Mouse (Mus musculus): ENCODE results near the gene Egfl6. TPM values are rescaled to one million over a fixed set of nuclear protein-coding genes. Genes with fewer than 3 reads are reported as not detected.

The Egfl6 gene
- total and polyA plus RNA-seq, 3 experiments = 0.04 TPM; not detected in 2

- Histone ChIP-seq H3K4me3 (replicated peaks in 1 of 3; ENCODE audit: low read depth in 2 of 3, low read length in 2 of 3, poor library complexity in 1 of 3) (no peak overlapping the region), H3K4me2 (ENCODE audit: insufficient read depth, low read depth, poor library complexity, severe bottlenecking) (no peak overlapping the region), H3K4me1 (ENCODE audit: control insufficient read depth in 1 of 2, insufficient read depth in 2 of 2) (peaks cover 12 to 37% of the 10 kb centered on the region in 2 experiments), H3K9ac (ENCODE audit: insufficient read depth, low read depth) (no peak overlapping the region), H3K79me2 (replicated peaks; ENCODE audit: control insufficient read depth, extremely low read depth, insufficient read depth, poor library complexity, severe bottlenecking) (no peaks in the 10 kb centered on the region), H3K27ac (ENCODE audit: insufficient read depth, low read depth) (no peak overlapping the region), H3K27me3 (replicated peaks) (no peaks in the 10 kb centered on the region), H3K9me3 (replicated peaks; ENCODE audit: low read length) (no peaks in the 10 kb centered on the region), H3K36me3 (replicated peaks in 1 of 2; ENCODE audit: control insufficient read depth in 1 of 2, insufficient read depth in 1 of 2, low read length in 1 of 2) (no peaks in the 10 kb centered on the region)
- in situ Hi-C loops (cut with MboI; ENCODE audit: low pct_ligation_motif_present, low pct_unique_long_range_greater_than_20kb, low sequenced_read_pairs) = no loop called here
- no peak for DNase-seq (ENCODE audit: extremely low read depth)
- dilution Hi-C loops (cut with MboI; ENCODE audit: extremely low pct_ligation_motif_present, extremely low pct_unique_long_range_greater_than_20kb, low sequenced_read_pairs) = no loop called here
- TF ChIP-seq SIN3A (IDR thresholded peaks at IDR 0.05; ENCODE audit: low read length) = no peak
- no peak for TF ChIP-seq EP300 (IDR thresholded peaks at IDR 0.05; ENCODE audit: low read length)
- no peak for TF ChIP-seq USF1 (IDR thresholded peaks at IDR 0.05; ENCODE audit: low read depth, low read length)
Observed at GRCm38 (mm10) chrX:166623176-166623575, 37.7 kb upstream of the Egfl6 start.

GRCm38 (mm10) chrX:166621560-166622301, 36.2 kb upstream of the Egfl6 start:
- in situ Hi-C loops (cut with MboI; ENCODE audit: low pct_ligation_motif_present, low pct_unique_long_range_greater_than_20kb, low sequenced_read_pairs) = no loop called here
- Histone ChIP-seq H3K4me2 (ENCODE audit: insufficient read depth, low read depth, poor library complexity, severe bottlenecking) (peak overlapping the region; percentile 78), H3K4me1 (ENCODE audit: control insufficient read depth in 1 of 2, insufficient read depth in 2 of 2) (peaks cover 5 to 24% of the 10 kb centered on the region in 2 experiments), H3K27me3 (replicated peaks) (no peaks in the 10 kb centered on the region), H3K27ac (ENCODE audit: insufficient read depth, low read depth) (peak overlapping the region; percentile 69), H3K9me3 (replicated peaks; ENCODE audit: low read length) (no peaks in the 10 kb centered on the region), H3K79me2 (replicated peaks; ENCODE audit: control insufficient read depth, extremely low read depth, insufficient read depth, poor library complexity, severe bottlenecking) (no peaks in the 10 kb centered on the region), H3K4me3 (replicated peaks in 1 of 3; ENCODE audit: low read depth in 2 of 3, low read length in 2 of 3, poor library complexity in 1 of 3) (no peak overlapping the region), H3K36me3 (replicated peaks in 1 of 2; ENCODE audit: control insufficient read depth in 1 of 2, insufficient read depth in 1 of 2, low read length in 1 of 2) (no peaks in the 10 kb centered on the region), H3K9ac (ENCODE audit: insufficient read depth, low read depth) (no peak overlapping the region; the same call in 1 of the 2 replicates)
- dilution Hi-C loops (cut with MboI; ENCODE audit: extremely low pct_ligation_motif_present, extremely low pct_unique_long_range_greater_than_20kb, low sequenced_read_pairs) = no loop called here
- no peak for DNase-seq (ENCODE audit: extremely low read depth)
- TF ChIP-seq MEF2A (IDR thresholded peaks at IDR 0.05; ENCODE audit: borderline replicate concordance, low read depth, low read length) = no peak
- no peak for TF ChIP-seq GABPA (IDR thresholded peaks at IDR 0.05; ENCODE audit: insufficient replicate concordance, low read depth, low read length)
- no peak for TF ChIP-seq ZC3H11A (IDR thresholded peaks at IDR 0.05; ENCODE audit: low read depth, low read length)
- no peak for TF ChIP-seq CHD1 (IDR thresholded peaks at IDR 0.05; ENCODE audit: low read depth, low read length)
- no peak for TF ChIP-seq MAFK (IDR thresholded peaks at IDR 0.05; ENCODE audit: insufficient replicate concordance, low read length)
- TF ChIP-seq UBTF (IDR thresholded peaks at IDR 0.05; ENCODE audit: low read depth, low read length) = no peak
- no peak for TF ChIP-seq USF1 (IDR thresholded peaks at IDR 0.05; ENCODE audit: low read depth, low read length)
- no peak for TF ChIP-seq KAT2A (IDR thresholded peaks at IDR 0.05; ENCODE audit: insufficient replicate concordance, low read length)
- no peak for TF ChIP-seq TCF12 (IDR thresholded peaks at IDR 0.05; ENCODE audit: low read depth, low read length)
- TF ChIP-seq POLR2A (IDR thresholded peaks at IDR 0.05; ENCODE audit: low read depth, low read length) = no peak
- no peak for TF ChIP-seq ELF1 (IDR thresholded peaks at IDR 0.05; ENCODE audit: low read depth, low read length)
- TF ChIP-seq ZKSCAN1 (IDR thresholded peaks at IDR 0.05; ENCODE audit: borderline replicate concordance, low read depth, low read length) = no peak
- no peak for TF ChIP-seq ETS1 (conservative IDR thresholded peaks at IDR 0.05; ENCODE audit: low read depth, low read length)
- no peak for TF ChIP-seq JUN (IDR thresholded peaks at IDR 0.05; ENCODE audit: insufficient read depth, low read depth, low read length)
